Mouse (Mus musculus): ENCODE data around the gene Lats2.

DNA sequence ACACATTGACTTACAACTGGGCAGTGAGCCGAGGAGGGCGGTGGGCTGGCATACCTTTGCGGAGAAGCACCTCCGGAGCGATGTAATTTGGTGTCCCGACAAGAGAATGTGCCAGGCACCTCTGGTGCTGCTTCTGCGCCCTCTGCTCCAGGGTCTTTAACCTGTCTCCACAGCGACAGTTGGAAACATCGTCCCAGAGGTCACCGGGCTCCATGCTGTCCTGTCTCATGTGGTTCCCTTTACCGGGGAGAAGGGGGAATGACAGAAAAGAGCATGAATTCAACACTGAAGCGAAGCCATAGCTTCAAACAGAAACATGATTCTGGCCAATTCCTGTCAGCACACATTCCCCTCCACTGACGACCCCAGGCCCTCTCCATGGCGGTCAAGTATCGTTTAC lies 62.1 kb downstream of the Lats2 start:
- TF ChIP-seq CTCF (IDR thresholded peaks at IDR 0.05; ENCODE audit: low read depth): no peak
- TF ChIP-seq EP300 (IDR thresholded peaks at IDR 0.05; ENCODE audit: low read depth): no peak

Measured in liver, embryonic 14.5 days (tissue).